Mouse (Mus musculus): ENCODE results near the gene Micall1. TPM values are rescaled to one million over a fixed set of nuclear protein-coding genes. Genes with fewer than 3 reads are reported as not detected.

Micall1 gene
- polyA plus RNA-seq, 1 experiment from 2014 or later = 12.2 TPM

- WGBS = 28% methylated on average over 6 of the region's 6 CpGs
Measured at GRCm38 (mm10) chr15:79152709-79153108, 44.0 kb downstream of the Micall1 start.

GRCm38 (mm10) chr15:79155572-79155971 is 46.9 kb downstream of the Micall1 start:
- WGBS = 17% methylated on average over 3 of the region's 3 CpGs

More at GRCm38 (mm10) chr15:79152709-79153108, 44.0 kb downstream of the Micall1 start:
- Histone ChIP-seq H3K4me1 (peaks cover 18% of the 10 kb centered on the region; the same call in 1 of the 2 replicates), H3K36me3 (peaks cover 28% of the 10 kb centered on the region), H3K9me3 (replicated peaks) (no peaks in the 10 kb centered on the region), H3K27ac (replicated peaks) (peak overlapping the region; percentile 77), H3K4me3 (replicated peaks) (no peak overlapping the region), H3K9ac (replicated peaks) (no peak overlapping the region), H3K4me2 (no peak overlapping the region), H3K27me3 (replicated peaks) (no peaks in the 10 kb centered on the region)
- ATAC-seq (ENCODE audit: low FRiP score) = no peak

GRCm38 (mm10) chr15:79162301-79162700 is 53.6 kb downstream of the Micall1 start:
- peaks cover 42% of the 10 kb centered on the region for H3K27me3 ChIP-seq (replicated peaks)
- peak overlapping the region; percentile 26 for H3K4me3 ChIP-seq (replicated peaks)
- no peak for ATAC-seq (ENCODE audit: low FRiP score)
- peaks cover 15% of the 10 kb centered on the region; the same call in 1 of the 2 replicates for H3K4me1 ChIP-seq
- no peak overlapping the region for H3K27ac ChIP-seq (replicated peaks)
- no peaks in the 10 kb centered on the region for H3K36me3 ChIP-seq
- H3K4me2 ChIP-seq = peak overlapping the region; percentile 15; the same call in 1 of the 2 replicates
- H3K9ac ChIP-seq (replicated peaks) = no peak overlapping the region
- no peaks in the 10 kb centered on the region for H3K9me3 ChIP-seq (replicated peaks)
- WGBS = 76% methylated on average over 7 of the region's 7 CpGs

More at GRCm38 (mm10) chr15:79155572-79155971, 46.9 kb downstream of the Micall1 start:
- Histone ChIP-seq H3K4me1 (peaks cover 18% of the 10 kb centered on the region; the same call in 1 of the 2 replicates), H3K9me3 (replicated peaks) (no peaks in the 10 kb centered on the region), H3K4me2 (no peak overlapping the region), H3K27ac (replicated peaks) (no peak overlapping the region), H3K36me3 (peaks cover 11% of the 10 kb centered on the region), H3K9ac (replicated peaks) (no peak overlapping the region), H3K27me3 (replicated peaks) (0 out of 2 replicates have a peak, but pooled peaks cover 5% of the 10 kb centered on the region), H3K4me3 (replicated peaks) (no peak overlapping the region)
- ATAC-seq (ENCODE audit: low FRiP score) = no peak

- Histone ChIP-seq H3K27me3 (replicated peaks) (peaks cover 42% of the 10 kb centered on the region), H3K36me3 (no peaks in the 10 kb centered on the region), H3K4me3 (replicated peaks) (peak overlapping the region; percentile 26), H3K9me3 (replicated peaks) (no peaks in the 10 kb centered on the region), H3K4me2 (peak overlapping the region; percentile 17; the same call in 1 of the 2 replicates), H3K4me1 (peaks cover 15% of the 10 kb centered on the region; the same call in 1 of the 2 replicates), H3K27ac (replicated peaks) (no peak overlapping the region), H3K9ac (replicated peaks) (no peak overlapping the region)
- 44% methylated on average over 14 of the region's 14 CpGs for WGBS
- no peak for ATAC-seq (ENCODE audit: low FRiP score)
Measured at GRCm38 (mm10) chr15:79162822-79163221, 54.1 kb downstream of the Micall1 start.

- 6% methylated on average over 15 of the region's 15 CpGs for WGBS
- peak overlapping the region; percentile 21; the same call in 1 of the 2 replicates for H3K9ac ChIP-seq (replicated peaks)
- no peaks in the 10 kb centered on the region for H3K9me3 ChIP-seq (replicated peaks)
- no peak overlapping the region for H3K4me2 ChIP-seq
- H3K27ac ChIP-seq (replicated peaks) = no peak overlapping the region
- no peak for ATAC-seq (ENCODE audit: low FRiP score)
- peak overlapping the region; percentile 26 for H3K4me3 ChIP-seq (replicated peaks)
- no peaks in the 10 kb centered on the region for H3K36me3 ChIP-seq
- H3K27me3 ChIP-seq (replicated peaks) = peaks cover 40% of the 10 kb centered on the region
- H3K4me1 ChIP-seq = peaks cover 15% of the 10 kb centered on the region; the same call in 1 of the 2 replicates
Measured at GRCm38 (mm10) chr15:79164251-79164650, 55.6 kb downstream of the Micall1 start.

- H3K4me2 ChIP-seq = peak within 1 kb of the TSS; percentile 11; the same call in 1 of the 2 replicates
- no peaks in the 10 kb centered on the region for H3K36me3 ChIP-seq
- peak within 1 kb of the TSS; percentile 61; the same call in 1 of the 2 replicates for H3K27ac ChIP-seq (replicated peaks)
- H3K9me3 ChIP-seq (replicated peaks) = no peaks in the 10 kb centered on the region
- H3K27me3 ChIP-seq (replicated peaks) = peaks cover 39% of the 10 kb centered on the region
- peaks cover 15% of the 10 kb centered on the region; the same call in 1 of the 2 replicates for H3K4me1 ChIP-seq
- H3K9ac ChIP-seq (replicated peaks) = peak within 1 kb of the TSS; percentile 21; the same call in 1 of the 2 replicates
- H3K4me3 ChIP-seq (replicated peaks) = peak within 1 kb of the TSS; percentile 26
- WGBS = 54% methylated on average over 5 of the region's 5 CpGs
- no peak for ATAC-seq (ENCODE audit: low FRiP score)
Measured at GRCm38 (mm10) chr15:79165140-79165539, 56.4 kb downstream of the Micall1 start, which contains the start of gene Sox10. Sox10 (minus strand) TSS chr15:79165240.

GRCm38 (mm10) chr15:79166712-79167111 is 58.0 kb downstream of the Micall1 start:
- peaks cover 37% of the 10 kb centered on the region for H3K27me3 ChIP-seq (replicated peaks)
- H3K4me1 ChIP-seq = peaks cover 15% of the 10 kb centered on the region; the same call in 1 of the 2 replicates
- peak overlapping the region; percentile 11; the same call in 1 of the 2 replicates for H3K4me2 ChIP-seq
- H3K9ac ChIP-seq (replicated peaks) = no peak overlapping the region
- H3K36me3 ChIP-seq = no peaks in the 10 kb centered on the region
- no peaks in the 10 kb centered on the region for H3K9me3 ChIP-seq (replicated peaks)
- no peak overlapping the region for H3K27ac ChIP-seq (replicated peaks)
- H3K4me3 ChIP-seq (replicated peaks) = no peak overlapping the region
- no peak for ATAC-seq (ENCODE audit: low FRiP score)
- 41% methylated on average over 8 of the region's 8 CpGs for WGBS

GRCm38 (mm10) chr15:79176905-79177304 is 68.2 kb downstream of the Micall1 start:
- no peaks in the 10 kb centered on the region for H3K36me3 ChIP-seq
- H3K9ac ChIP-seq (replicated peaks) = no peak overlapping the region
- no peak overlapping the region for H3K4me2 ChIP-seq
- H3K4me3 ChIP-seq (replicated peaks) = no peak overlapping the region
- peaks cover 3% of the 10 kb centered on the region; the same call in 1 of the 2 replicates for H3K4me1 ChIP-seq
- ATAC-seq (ENCODE audit: low FRiP score) = no peak
- H3K9me3 ChIP-seq (replicated peaks) = no peaks in the 10 kb centered on the region
- WGBS = 48% methylated on average over 6 of the region's 6 CpGs
- H3K27ac ChIP-seq (replicated peaks) = no peak overlapping the region
- H3K27me3 ChIP-seq (replicated peaks) = no peaks in the 10 kb centered on the region

GRCm38 (mm10) chr15:79185213-79185612 is 76.5 kb downstream of the Micall1 start:
- no peaks in the 10 kb centered on the region for H3K36me3 ChIP-seq
- H3K9me3 ChIP-seq (replicated peaks) = no peaks in the 10 kb centered on the region
- H3K4me2 ChIP-seq = no peak overlapping the region
- no peak for ATAC-seq (ENCODE audit: low FRiP score)
- no peak overlapping the region for H3K4me3 ChIP-seq (replicated peaks)
- no peak overlapping the region for H3K9ac ChIP-seq (replicated peaks)
- no peaks in the 10 kb centered on the region for H3K4me1 ChIP-seq
- WGBS = 80% methylated on average over 10 of the region's 10 CpGs
- no peaks in the 10 kb centered on the region for H3K27me3 ChIP-seq (replicated peaks)
- no peak overlapping the region for H3K27ac ChIP-seq (replicated peaks)

Other genes starting within 250 kb of the Micall1 start
- 42.6 and 44.1 TPM in 2 replicates for gene Gga1, start 231.7 kb upstream of the Micall1 start, polyA plus RNA-seq (2015; fragmentation: Nextera tagmentation; extraction: Ambion mirVana)
- not detected in 2 replicates for gene Gm49510, start 209.2 kb upstream of the Micall1 start, polyA plus RNA-seq (2015; fragmentation: Nextera tagmentation; extraction: Ambion mirVana)
- 3.7 and 16.9 TPM in 2 replicates for gene Sh3bp1, start 209.1 kb upstream of the Micall1 start, polyA plus RNA-seq (2015; fragmentation: Nextera tagmentation; extraction: Ambion mirVana)
- gene Pdxp, start 195.0 kb upstream of the Micall1 start, polyA plus RNA-seq (2015; fragmentation: Nextera tagmentation; extraction: Ambion mirVana) = 64.2 and 76.9 TPM in 2 replicates
- 218 and 380 TPM in 2 replicates for gene Lgals1, start 182.2 kb upstream of the Micall1 start, polyA plus RNA-seq (2015; fragmentation: Nextera tagmentation; extraction: Ambion mirVana)
- gene Nol12, start 174.0 kb upstream of the Micall1 start, polyA plus RNA-seq (2015; fragmentation: Nextera tagmentation; extraction: Ambion mirVana) = 63.0 and 63.2 TPM in 2 replicates
- 30.6 and 39.7 TPM in 2 replicates for gene Triobp, start 161.2 kb upstream of the Micall1 start, polyA plus RNA-seq (2015; fragmentation: Nextera tagmentation; extraction: Ambion mirVana)
- 169 and 222 TPM in 2 replicates for gene H1f0, start 80.4 kb upstream of the Micall1 start, polyA plus RNA-seq (2015; fragmentation: Nextera tagmentation; extraction: Ambion mirVana)
- gene Galr3, start 67.0 kb upstream of the Micall1 start, polyA plus RNA-seq (2015; fragmentation: Nextera tagmentation; extraction: Ambion mirVana) = 0.14 and 0.17 TPM in 2 replicates
- 52.4 and 52.8 TPM in 2 replicates for gene Ankrd54, start 46.0 kb upstream of the Micall1 start, polyA plus RNA-seq (2015; fragmentation: Nextera tagmentation; extraction: Ambion mirVana)
- 164 and 193 TPM in 2 replicates for gene Eif3l, start 33.7 kb upstream of the Micall1 start, polyA plus RNA-seq (2015; fragmentation: Nextera tagmentation; extraction: Ambion mirVana)
- gene Polr2f, start 32.1 kb downstream of the Micall1 start, polyA plus RNA-seq (2015; fragmentation: Nextera tagmentation; extraction: Ambion mirVana) = 248 and 249 TPM in 2 replicates
- gene 1700088E04Rik, start 32.4 kb downstream of the Micall1 start, polyA plus RNA-seq (2015; fragmentation: Nextera tagmentation; extraction: Ambion mirVana) = 11.3 and 12.6 TPM in 2 replicates
- gene Sox10, start 56.3 kb downstream of the Micall1 start, polyA plus RNA-seq (2015; fragmentation: Nextera tagmentation; extraction: Ambion mirVana) = 11.6 and 13.4 TPM in 2 replicates
- 89.9 and 99.7 TPM in 2 replicates for gene Pick1, start 120.3 kb downstream of the Micall1 start, polyA plus RNA-seq (2015; fragmentation: Nextera tagmentation; extraction: Ambion mirVana)
- gene Gm49486, start 120.5 kb downstream of the Micall1 start, polyA plus RNA-seq (2015; fragmentation: Nextera tagmentation; extraction: Ambion mirVana) = 1.3 and 1.5 TPM in 2 replicates
- 0.27 and 0.40 TPM in 2 replicates for gene Slc16a8, start 145.9 kb downstream of the Micall1 start, polyA plus RNA-seq (2015; fragmentation: Nextera tagmentation; extraction: Ambion mirVana)
- gene Baiap2l2, start 176.6 kb downstream of the Micall1 start, polyA plus RNA-seq (2015; fragmentation: Nextera tagmentation; extraction: Ambion mirVana) = 2.0 and 4.0 TPM in 2 replicates
- gene Pla2g6, start 219.5 kb downstream of the Micall1 start, polyA plus RNA-seq (2015; fragmentation: Nextera tagmentation; extraction: Ambion mirVana) = 26.1 and 27.9 TPM in 2 replicates
- gene Maff, start 237.7 kb downstream of the Micall1 start, polyA plus RNA-seq (2015; fragmentation: Nextera tagmentation; extraction: Ambion mirVana) = 0.81 and 1.7 TPM in 2 replicates

All from neural tube, embryonic 15.5 days (tissue).